Mouse (Mus musculus) olfactory bulb, adult 2 months (tissue): ENCODE data around the gene Slc12a7. TPM values are rescaled to one million over a fixed set of nuclear protein-coding genes. Genes with fewer than 3 reads are reported as not detected.

Source experiments
- H3K27ac ChIP-seq: fragments of 200-500 bp; 2 replicates; pipeline ENCODE4 v1.5.1; 2012; ENCODE audit warnings: low read depth, low read length; ENCODE audit not compliant: insufficient read depth
- H3K4me1 ChIP-seq: fragments of 200-500 bp; 2 replicates; pipeline ENCODE4 v1.6.1; 2012; ENCODE audit warnings: low read length; ENCODE audit not compliant: control insufficient read depth, insufficient read depth
- H3K4me3 ChIP-seq: fragments of 200-500 bp; 2 replicates; pipeline ENCODE4 v1.5.1; 2012; ENCODE audit warnings: mild to moderate bottlenecking, low read depth, low read length, moderate library complexity; ENCODE audit not compliant: insufficient read depth
- CTCF ChIP-seq: fragments of 200-500 bp; IDR thresholded peaks from 2 replicates; pipeline ENCODE4 v1.5.1; 2012; ENCODE audit warnings: low read depth, mild to moderate bottlenecking, low read length, moderate library complexity; ENCODE audit not compliant: insufficient read depth
- POLR2A ChIP-seq: fragments of 200-500 bp; IDR thresholded peaks from 2 replicates; pipeline ENCODE4 v1.6.1; 2012; ENCODE audit warnings: mild to moderate bottlenecking, low read depth, low read length, moderate library complexity; ENCODE audit not compliant: insufficient read depth
- WGBS: fragments of 180-500 bp; shearing (Covaris S2); methylation state at CpG from one replicate; pipeline ENCODE4 v1.1.7; 2018; 5-methylcytosine and 5-hydroxymethylcytosine counted together
- polyA plus RNA-seq: library from polyadenylated mRNA; stranded (reverse); fragments of >200 nt; gene quantifications from 2 replicates; pipeline ENCODE4 v1.2.4, GENCODE M21; 2012; ENCODE audit warnings: low replicate concordance; ENCODE audit not compliant: missing spikeins, insufficient read depth, insufficient read length

Gene Slc12a7
- polyA plus RNA-seq, 1 experiment, result not detected

DNA sequence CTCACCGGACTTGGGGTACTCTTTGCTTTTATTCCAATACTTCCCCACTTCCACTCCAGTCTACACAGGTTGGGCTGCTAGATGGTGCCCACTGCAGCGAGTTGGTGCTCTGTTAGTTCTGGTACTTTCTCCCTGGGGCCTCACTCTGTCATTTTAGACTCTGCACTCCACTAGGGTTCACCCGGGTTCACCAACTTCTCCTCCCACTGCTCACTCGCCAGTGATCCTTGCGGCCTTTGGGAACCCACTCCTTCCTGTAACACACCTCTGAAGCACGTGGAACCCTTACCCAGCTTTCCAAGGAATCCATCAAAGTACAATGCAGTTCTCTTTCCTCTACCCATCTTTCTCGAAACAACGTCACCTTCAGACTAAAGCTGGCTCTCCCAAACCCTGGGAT lies 104.8 kb downstream of the Slc12a7 start:
- H3K4me1 ChIP-seq, result no peaks in the 10 kb centered on the region
- H3K27ac ChIP-seq, result no peak overlapping the region
- H3K4me3 ChIP-seq, result no peak overlapping the region
- 90% methylated on average over 8 of the region's 8 CpGs for WGBS
- TF ChIP-seq POLR2A (no peak), CTCF (no peak)

DNA sequence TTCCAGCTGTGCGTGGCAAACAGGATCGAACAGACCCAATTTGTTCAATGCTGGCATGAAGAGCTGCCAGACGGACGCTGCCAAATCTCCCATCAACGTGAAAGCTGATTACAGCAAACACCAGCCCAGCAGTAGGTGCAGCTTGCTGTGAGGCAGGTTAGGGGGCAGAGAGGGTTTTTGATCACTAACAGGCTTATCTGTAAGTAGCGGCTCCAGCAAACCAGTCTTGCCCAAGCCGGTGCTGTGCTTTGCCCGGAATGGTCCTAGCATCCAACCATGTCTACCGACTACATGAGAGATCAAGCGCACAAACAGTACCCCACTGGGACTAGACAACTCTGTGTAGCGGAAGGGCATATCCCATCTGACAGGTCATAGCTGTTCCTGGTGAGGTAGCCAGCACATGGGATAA lies 106.2 kb downstream of the Slc12a7 start:
- no peaks in the 10 kb centered on the region for H3K4me1 ChIP-seq
- 69% methylated on average over 11 of the region's 11 CpGs for WGBS
- TF ChIP-seq CTCF (no peak), POLR2A (no peak)
- no peak overlapping the region for H3K27ac ChIP-seq
- no peak overlapping the region for H3K4me3 ChIP-seq

DNA sequence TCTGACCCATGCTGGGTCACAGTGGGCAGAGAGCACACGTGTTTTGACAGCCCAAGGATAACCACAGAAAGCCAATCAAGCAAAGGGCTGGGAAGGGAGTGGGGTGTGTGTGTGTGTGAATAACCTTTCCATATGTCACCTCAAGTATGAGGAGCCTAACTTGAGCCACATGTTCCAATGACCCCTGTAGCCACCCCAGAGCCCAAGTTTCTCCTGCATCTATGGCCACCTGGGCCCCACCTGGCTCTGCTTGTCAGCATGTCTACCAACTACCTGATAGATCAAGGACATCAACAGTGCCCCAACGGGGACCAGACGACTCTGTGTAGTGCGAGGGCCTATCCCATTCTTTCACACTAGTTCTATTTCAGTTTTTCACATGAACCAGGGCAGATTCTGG lies 106.8 kb downstream of the Slc12a7 start:
- H3K4me1 ChIP-seq, result no peaks in the 10 kb centered on the region
- TF ChIP-seq POLR2A, result no peak
- no peak for TF ChIP-seq CTCF
- WGBS, result 95% methylated on average over 4 of the region's 4 CpGs
- H3K27ac ChIP-seq, result no peak overlapping the region
- no peak overlapping the region for H3K4me3 ChIP-seq

DNA sequence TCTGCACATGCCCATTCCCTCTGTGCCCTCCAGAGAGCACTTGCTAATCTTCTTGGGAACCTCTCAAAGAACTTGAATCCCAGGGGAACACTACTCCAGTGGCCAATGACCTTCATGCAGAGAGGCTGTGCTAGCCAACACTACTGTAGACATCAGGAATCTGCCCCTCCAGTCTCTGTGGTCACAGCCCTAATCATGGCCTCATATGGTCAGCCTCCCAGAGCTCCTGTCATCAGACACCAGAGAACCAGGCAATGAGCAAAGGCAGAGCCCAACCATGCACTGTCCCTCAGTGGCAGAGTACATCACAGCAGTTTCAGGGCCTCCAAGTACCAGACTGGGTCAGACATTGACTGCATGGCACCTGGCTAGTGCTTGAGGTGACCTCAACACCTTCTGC lies 109.8 kb downstream of the Slc12a7 start:
- Histone ChIP-seq H3K4me3 (no peak overlapping the region), H3K4me1 (peaks cover 5% of the 10 kb centered on the region), H3K27ac (no peak overlapping the region)
- TF ChIP-seq POLR2A, result no peak
- no peak for TF ChIP-seq CTCF

DNA sequence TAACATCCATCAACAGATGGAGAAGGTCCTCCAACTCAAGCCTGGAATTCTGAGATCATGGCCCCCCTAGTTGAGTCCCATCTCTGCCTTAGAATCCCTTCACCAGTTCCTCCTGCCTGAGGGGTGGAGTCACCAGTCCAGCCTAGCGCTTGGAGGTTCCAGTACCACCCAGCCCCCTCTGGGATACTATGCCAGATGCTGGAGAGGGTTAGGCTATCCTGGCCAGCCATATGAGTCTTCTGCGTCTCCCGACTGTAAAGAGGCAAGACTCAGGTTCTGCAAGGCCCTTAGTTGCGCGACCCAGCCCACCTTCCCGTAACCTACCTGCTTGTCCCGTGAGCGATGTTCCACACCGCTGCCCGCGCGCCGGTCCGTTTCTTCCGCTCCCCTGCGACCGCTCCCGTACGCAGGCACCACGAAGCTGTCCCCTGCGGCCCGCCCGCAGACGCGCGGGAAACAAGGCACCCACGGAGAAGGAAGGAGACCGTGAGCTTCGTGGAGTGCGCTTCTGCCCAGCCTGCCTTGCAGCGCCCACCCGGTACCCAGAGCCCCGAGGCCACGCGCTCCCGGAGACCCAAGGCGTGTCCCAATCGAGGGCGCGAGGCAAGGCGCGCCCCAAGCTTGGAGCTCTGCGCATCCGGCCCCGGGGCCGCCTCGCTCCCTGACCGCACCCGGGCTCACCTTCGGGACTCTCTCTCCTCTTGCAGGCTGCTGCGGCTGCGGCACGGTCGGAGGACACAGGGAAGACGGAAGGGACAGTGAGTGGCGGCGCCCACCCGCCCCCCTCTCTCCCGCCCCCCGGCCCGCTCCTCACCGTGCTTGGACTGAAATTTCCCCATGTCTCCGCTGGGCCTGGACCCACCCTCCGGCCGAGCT lies 113.9 kb downstream of the Slc12a7 start:
- Histone ChIP-seq H3K27ac (no peak overlapping the region), H3K4me3 (peak overlapping the region; percentile 59), H3K4me1 (peaks cover 5% of the 10 kb centered on the region)
- WGBS, result 3% methylated on average over 62 of the region's 65 CpGs
- TF ChIP-seq CTCF (no peak), POLR2A (no peak)

DNA sequence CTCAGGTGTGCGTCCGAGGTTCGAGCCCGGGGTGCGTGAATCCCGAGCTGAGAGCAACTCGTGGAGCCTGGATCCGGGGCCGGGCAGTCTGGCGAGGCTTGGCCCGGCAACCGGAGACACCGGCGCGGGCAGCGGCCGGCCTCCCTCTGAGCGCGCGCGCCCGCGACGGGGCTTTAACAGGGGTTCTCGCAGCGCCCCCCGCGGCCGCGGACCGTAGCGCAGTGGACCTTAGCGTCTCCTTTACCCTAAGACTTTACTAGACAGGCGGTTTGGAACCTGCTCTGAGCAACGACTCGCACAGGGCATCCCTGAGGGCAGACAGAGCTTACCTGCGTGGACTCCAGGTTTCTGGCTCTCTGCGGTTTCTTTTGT lies 114.6 kb downstream of the Slc12a7 start, which contains the start of gene Nkd2:
TSS of gene Nkd2 (minus strand) at position 167 of the 372 bp plus-strand sequence.
- TF ChIP-seq CTCF (peak; percentile 71; the same call in 1 of the 2 replicates), POLR2A (no peak)
- no peak within 1 kb of the TSS for H3K27ac ChIP-seq
- H3K4me1 ChIP-seq, result peaks cover 5% of the 10 kb centered on the region
- 1% methylated on average over 38 of the region's 38 CpGs for WGBS
- H3K4me3 ChIP-seq, result peak within 1 kb of the TSS; percentile 59

Other genes with a start within 250 kb of the Slc12a7 start
- gene Slc6a3, start 196.3 kb upstream of the Slc12a7 start, polyA plus RNA-seq, result not detected in 2 replicates
- not detected in 2 replicates for gene Clptm1l, start 129.1 kb upstream of the Slc12a7 start, polyA plus RNA-seq
- gene Tert, start 106.2 kb upstream of the Slc12a7 start, polyA plus RNA-seq, result not detected in 2 replicates
- not detected in 2 replicates for gene Slc6a18, start 55.1 kb upstream of the Slc12a7 start, polyA plus RNA-seq
- gene Slc6a19, start 28.2 kb upstream of the Slc12a7 start, polyA plus RNA-seq, result not detected in 2 replicates
- not detected in 2 replicates for gene Nkd2, start 114.5 kb downstream of the Slc12a7 start, polyA plus RNA-seq
- not detected in 2 replicates for gene Trip13, start 204.7 kb downstream of the Slc12a7 start, polyA plus RNA-seq
- gene Brd9, start 204.7 kb downstream of the Slc12a7 start, polyA plus RNA-seq, result 428 TPM in 1 of 2 replicates, not detected in the other
- gene Zdhhc11, start 230.8 kb downstream of the Slc12a7 start, polyA plus RNA-seq, result not detected in 2 replicates